Mouse (Mus musculus) intestine, postnatal 0 days (tissue): ENCODE measurements around the gene Nell2. TPM values are rescaled to one million over a fixed set of nuclear protein-coding genes. Genes with fewer than 3 reads are reported as not detected.

ENCODE experiments used
- ATAC-seq: fragments of 200-750 bp; cut with Nextera tagmentation; 2 replicates; pipeline ENCODE4 v1.8.0; 2017; ENCODE audit warnings: mild to moderate bottlenecking, moderate TSS enrichment, moderate library complexity
- H3K27ac ChIP-seq: fragments of 300-500 bp; sonication (generic); 2 replicates; pipeline ENCODE4 v1.5.1; 2014; ENCODE audit warnings: mild to moderate bottlenecking, low read depth, low read length, moderate library complexity
- H3K27me3 ChIP-seq: fragments of 300-500 bp; sonication (generic); replicated peaks from 2 replicates; pipeline ENCODE4 v1.6.1; 2014; ENCODE audit warnings: low read length, mixed read lengths; ENCODE audit not compliant: control insufficient read depth, insufficient read depth
- H3K36me3 ChIP-seq: fragments of 300-500 bp; sonication (generic); 2 replicates; pipeline ENCODE4 v1.6.1; 2014; ENCODE audit warnings: mild to moderate bottlenecking, moderate library complexity; ENCODE audit not compliant: control insufficient read depth, insufficient read depth
- H3K4me1 ChIP-seq: fragments of 300-500 bp; sonication (generic); replicated peaks from 2 replicates; pipeline ENCODE4 v1.6.1; 2014; ENCODE audit warnings: antibody characterized with exemption, low read length, mixed read lengths; ENCODE audit not compliant: control insufficient read depth, insufficient read depth
- H3K4me2 ChIP-seq: fragments of 300-500 bp; sonication (generic); replicated peaks from 2 replicates; pipeline ENCODE4 v1.6.1; 2014; ENCODE audit warnings: low read depth, mild to moderate bottlenecking, moderate library complexity
- H3K4me3 ChIP-seq: fragments of 300-500 bp; sonication (generic); 2 replicates; pipeline ENCODE4 v1.5.1; 2014; ENCODE audit warnings: low read depth, low read length
- H3K9ac ChIP-seq: fragments of 300-500 bp; sonication (generic); 2 replicates; pipeline ENCODE4 v1.6.1; 2014; ENCODE audit warnings: mild to moderate bottlenecking, low read depth, low read length
- H3K9me3 ChIP-seq: fragments of 300-500 bp; sonication (generic); 2 replicates; pipeline ENCODE4 v1.6.1; 2016; ENCODE audit warnings: mixed run types; ENCODE audit not compliant: control insufficient read depth
- CTCF ChIP-seq: sonication (generic); IDR thresholded peaks from 2 replicates; pipeline ENCODE4 v1.5.1; 2016; ENCODE audit warnings: low read depth, mild to moderate bottlenecking, control low read depth, antibody characterized with exemption, moderate library complexity
- WGBS: fragments of 180-500 bp; shearing (Covaris S2); extraction: QIAGEN DNeasy Blood & Tissue Kit; methylation state at CpG from one replicate; pipeline ENCODE4 v1.1.7; 2014; 5-methylcytosine and 5-hydroxymethylcytosine counted together
- polyA plus RNA-seq: library from polyadenylated mRNA; unstranded; fragments of >200 nt; fragmentation: Nextera tagmentation; extraction: Ambion mirVana; gene quantifications from 2 replicates; pipeline ENCODE4 v1.2.1, GENCODE M21; 2015

The Nell2 gene
- polyA plus RNA-seq, 1 experiment from 2014 or later = 4.9 TPM

GRCm38 (mm10) chr15:95186226-95186625 lies 342.1 kb downstream of the Nell2 start:
- no peak overlapping the region for H3K4me2 ChIP-seq
- no peak for ATAC-seq
- no peak overlapping the region for H3K27ac ChIP-seq
- H3K36me3 ChIP-seq = no peaks in the 10 kb centered on the region
- H3K9ac ChIP-seq = no peak overlapping the region
- 33% methylated on average over 10 of the region's 10 CpGs for WGBS
- H3K9me3 ChIP-seq = no peaks in the 10 kb centered on the region
- H3K4me1 ChIP-seq = no peaks in the 10 kb centered on the region
- H3K4me3 ChIP-seq = no peak overlapping the region
- TF ChIP-seq CTCF = no peak
- H3K27me3 ChIP-seq = no peaks in the 10 kb centered on the region

DNA sequence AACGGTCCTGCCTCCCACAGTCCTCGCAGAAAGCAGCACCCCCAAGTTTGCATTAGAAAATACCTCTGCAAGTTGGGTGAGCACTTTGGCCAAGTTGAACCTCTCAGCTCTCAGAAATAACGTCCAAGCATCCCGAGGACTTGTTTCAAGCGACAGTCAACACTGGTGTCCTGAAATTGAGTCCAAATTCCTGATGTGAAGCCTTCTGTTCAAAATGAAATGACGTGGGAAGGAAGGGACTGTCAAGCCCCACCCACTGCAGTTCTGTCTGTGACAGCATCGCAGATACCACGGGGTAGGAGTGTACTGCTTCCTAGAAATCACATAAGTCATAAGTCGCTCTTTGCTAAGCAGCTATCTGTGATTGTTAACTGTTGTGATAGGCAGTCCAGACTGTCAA lies 342.9 kb downstream of the Nell2 start:
- no peaks in the 10 kb centered on the region for H3K36me3 ChIP-seq
- H3K27ac ChIP-seq = no peak overlapping the region
- no peaks in the 10 kb centered on the region for H3K27me3 ChIP-seq
- H3K4me1 ChIP-seq = no peaks in the 10 kb centered on the region
- no peaks in the 10 kb centered on the region for H3K9me3 ChIP-seq
- WGBS = 41% methylated on average over 9 of the region's 9 CpGs
- no peak overlapping the region for H3K4me3 ChIP-seq
- H3K9ac ChIP-seq = no peak overlapping the region
- ATAC-seq = no peak
- TF ChIP-seq CTCF = no peak
- no peak overlapping the region for H3K4me2 ChIP-seq

DNA sequence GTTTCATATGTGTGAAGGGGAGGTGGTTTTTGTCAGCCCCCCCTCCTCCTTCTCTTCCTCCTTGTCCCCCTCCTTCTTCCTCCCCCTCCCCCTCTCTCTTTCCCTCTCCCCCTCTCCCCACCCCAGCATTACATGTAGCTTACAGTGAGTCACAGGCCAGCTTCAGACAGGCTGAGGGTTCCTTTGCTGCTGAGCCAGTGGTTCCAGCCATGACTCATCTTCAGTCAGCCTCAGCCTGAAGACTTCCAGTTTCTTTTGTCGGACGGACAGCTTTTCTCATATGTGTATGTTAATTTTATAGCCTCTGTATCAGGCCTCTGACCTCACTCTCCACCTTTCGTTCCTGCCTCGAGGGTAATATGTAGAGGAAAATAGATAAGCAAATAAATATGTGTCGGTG lies 344.9 kb downstream of the Nell2 start:
- ATAC-seq = no peak
- WGBS = 39% methylated on average over 5 of the region's 5 CpGs
- Histone ChIP-seq H3K9ac (no peak overlapping the region), H3K4me1 (no peaks in the 10 kb centered on the region), H3K36me3 (no peaks in the 10 kb centered on the region), H3K9me3 (no peaks in the 10 kb centered on the region), H3K27ac (no peak overlapping the region), H3K27me3 (no peaks in the 10 kb centered on the region), H3K4me2 (no peak overlapping the region), H3K4me3 (no peak overlapping the region)
- TF ChIP-seq CTCF = no peak

DNA sequence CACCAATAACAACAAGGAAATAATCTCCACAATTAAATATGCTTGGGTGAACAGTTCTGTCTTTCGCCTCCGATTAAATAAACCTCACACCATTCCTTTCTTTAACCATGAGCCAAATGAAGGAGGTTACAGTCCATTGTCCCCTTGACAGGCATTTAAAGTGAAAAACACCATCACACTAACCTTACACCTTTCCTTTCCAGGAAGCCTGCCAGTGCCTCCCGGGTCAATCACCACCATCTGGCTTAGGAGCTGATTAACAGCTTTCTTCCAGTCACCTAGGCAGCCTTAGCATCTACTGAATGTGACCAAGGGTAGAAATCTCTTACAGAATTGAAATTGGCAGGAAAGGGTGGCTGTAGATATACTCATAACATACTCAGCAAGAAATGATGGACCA lies 371.5 kb downstream of the Nell2 start:
- Histone ChIP-seq H3K27ac (no peak overlapping the region), H3K9me3 (no peaks in the 10 kb centered on the region), H3K4me1 (no peaks in the 10 kb centered on the region), H3K4me3 (no peak overlapping the region), H3K4me2 (no peak overlapping the region), H3K9ac (no peak overlapping the region), H3K36me3 (no peaks in the 10 kb centered on the region), H3K27me3 (no peaks in the 10 kb centered on the region)
- no peak for TF ChIP-seq CTCF
- no peak for ATAC-seq
- WGBS = 75% methylated on average over 3 of the region's 3 CpGs

- Histone ChIP-seq H3K36me3 (no peaks in the 10 kb centered on the region), H3K4me2 (no peak overlapping the region), H3K4me1 (no peaks in the 10 kb centered on the region), H3K4me3 (no peak overlapping the region), H3K9me3 (no peaks in the 10 kb centered on the region), H3K27ac (no peak overlapping the region), H3K9ac (no peak overlapping the region), H3K27me3 (no peaks in the 10 kb centered on the region)
- ATAC-seq = no peak
- 78% methylated on average over 2 of the region's 2 CpGs for WGBS
- TF ChIP-seq CTCF = no peak
These were observed 383.2 kb downstream of the Nell2 start for GRCm38 (mm10) chr15:95145118-95145517.

DNA sequence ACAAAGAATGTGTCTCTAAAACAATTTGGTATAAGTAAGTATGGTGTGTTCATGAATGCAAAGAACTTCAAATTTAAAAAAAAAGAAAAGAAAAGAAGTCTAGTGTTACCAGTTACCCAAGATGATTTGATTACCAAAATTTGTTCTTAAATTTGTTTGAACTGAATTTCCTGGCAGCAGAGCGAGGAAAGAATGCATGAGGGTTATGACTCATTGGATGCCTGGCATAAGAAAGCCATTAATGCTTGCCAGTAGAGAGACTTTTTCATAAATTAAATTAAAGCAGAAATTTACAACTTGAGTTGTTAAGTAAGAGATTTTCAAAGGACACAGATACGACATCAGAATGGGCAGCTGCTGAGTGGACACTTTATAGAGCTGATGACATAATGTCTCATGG lies 384.2 kb downstream of the Nell2 start:
- no peak for ATAC-seq
- 62% methylated on average over 2 of the region's 2 CpGs for WGBS
- Histone ChIP-seq H3K27me3 (no peaks in the 10 kb centered on the region), H3K27ac (no peak overlapping the region), H3K9me3 (no peaks in the 10 kb centered on the region), H3K4me2 (no peak overlapping the region), H3K9ac (no peak overlapping the region), H3K4me1 (no peaks in the 10 kb centered on the region), H3K4me3 (no peak overlapping the region), H3K36me3 (no peaks in the 10 kb centered on the region)
- TF ChIP-seq CTCF = no peak
